Comparison of ENCODE assay signal across 8 mouse cellular contexts in genomic region chr1:133130638-133131560, GRCm38 (mm10). TPM values are rescaled to one million over a fixed set of nuclear protein-coding genes. Genes with fewer than 3 reads are reported as not detected.
A peak's percentile ranks its signal among the peaks of the same experiment; 100 is the strongest.
DNase-seq lines count a peak whose midpoint lies in the region; ATAC-seq lines count a peak whose summit lies in the region.

Ppp1r15b (plus strand) TSS chr1:133131143.

- H3K27me3 ChIP-seq in hindbrain, embryonic 16.5 days (replicated peaks; ENCODE audit: control insufficient read depth, insufficient read depth, low read length) = no peaks in the 10 kb centered on the region

- peak within 1 kb of the TSS; percentile 88 for H3K4me3 ChIP-seq in hindbrain, embryonic 16.5 days (ENCODE audit: low read length)
- H3K4me3 ChIP-seq in macrophage (ENCODE audit: inconsistent target) = peak within 1 kb of the TSS; percentile 97

- no peaks in the 10 kb centered on the region for H3K36me3 ChIP-seq in hindbrain, embryonic 16.5 days (ENCODE audit: control insufficient read depth, insufficient read depth, low read length)
- no peaks in the 10 kb centered on the region for H3K36me3 ChIP-seq in macrophage (ENCODE audit: inconsistent target)

- peaks cover 35% of the 10 kb centered on the region for H3K4me1 ChIP-seq in hindbrain, embryonic 16.5 days (ENCODE audit: control insufficient read depth, insufficient read depth, low read depth, low read length)

- peak within 1 kb of the TSS; percentile 88 for H3K4me2 ChIP-seq in hindbrain, embryonic 16.5 days (ENCODE audit: low read length)

- H3K79me2 ChIP-seq in macrophage (ENCODE audit: inconsistent target) = peaks cover 46% of the 10 kb centered on the region

- H3K9me3 ChIP-seq in hindbrain, embryonic 16.5 days (ENCODE audit: control insufficient read depth, low read length) = no peaks in the 10 kb centered on the region

- peak; percentile 98 for DNase-seq in WW6 (ENCODE audit: low read depth, low spot score)
- peak; percentile 89 to 97 for DNase-seq in cerebellum, postnatal 4 days (ENCODE audit: low spot score in 2 of 2)
- peak; percentile 99 for DNase-seq in gastrocnemius, adult 18-20 months (ENCODE audit: low spot score)
- DNase-seq in left cerebral cortex, adult 18-20 months (ENCODE audit: low spot score in 2 of 2) = peak; percentile 99 to 100
- DNase-seq in right cerebral cortex, adult 18-20 months = peak; percentile 100
- DNase-seq in urinary bladder, postnatal 10 days (ENCODE audit: low spot score) = peak; percentile 94

- peak within 1 kb of the TSS; percentile 78 for H3K9ac ChIP-seq in hindbrain, embryonic 16.5 days (ENCODE audit: low read depth, low read length)

- 1% methylated on average over 71 of the region's 72 CpGs for WGBS in hindbrain, embryonic 16.5 days
- 1% methylated on average over 72 of the region's 72 CpGs for WGBS in macrophage (ENCODE audit: missing documents)

- ATAC-seq in hindbrain, embryonic 16.5 days = peak; percentile 99

- H3K27ac ChIP-seq in hindbrain, embryonic 16.5 days (ENCODE audit: low read depth, low read length) = peak within 1 kb of the TSS; percentile 96
- H3K27ac ChIP-seq in macrophage = peak within 1 kb of the TSS; percentile 92

RNA-seq across cellular contexts. Expression of gene Ppp1r15b, which starts in this region (rescaled TPM):
- 10 to 100 TPM; 13.0 to 15.3 TPM for total RNA-seq in gastrocnemius, adult 18-20 months (2021)
- polyA plus RNA-seq in hindbrain, embryonic 16.5 days (2015; fragmentation: Nextera tagmentation; extraction: Ambion mirVana) = 22.2 and 29.1 TPM in 2 replicates
- total RNA-seq in left cerebral cortex, adult 18-20 months (2021) = 10 to 100 TPM; 44.6 to 49.3 TPM
- 100 to 1,000 TPM in 6 of 26 experiments, 10 to 100 TPM in 20; 28.2 to 162 (median 79.5) TPM for total RNA-seq in macrophage (2018; cell fraction: chromatin; rRNA removed)
- total RNA-seq in macrophage (2018; cell fraction: cytosol; rRNA removed) = 100 to 1,000 TPM in 3 of 26 experiments, 10 to 100 TPM in 23; 50.0 to 199 (median 78.2) TPM
- total RNA-seq in macrophage (2018; cell fraction: nucleus; rRNA removed) = 100 to 1,000 TPM in 16 of 26 experiments, 10 to 100 TPM in 10; 43.6 to 286 (median 150) TPM
- 26.8 to 38.2 TPM (median 32.7 TPM) in 3 replicates for polyA plus RNA-seq in macrophage (2018)

Comparison
In these comparisons a context has a peak if more than half of its experiments do, and no peak if none do; other contexts are left out.
1. Peak in every context shown above with its lines: DNase-seq, ATAC-seq, H3K4me3 ChIP-seq and H3K27ac ChIP-seq.